Mouse (Mus musculus) erythroblast, adult 5-6 weeks (primary cell): ENCODE measurements around the gene Klhl6. TPM values are rescaled to one million over a fixed set of nuclear protein-coding genes. Genes with fewer than 3 reads are reported as not detected.

Experiments
- total RNA-seq, 2 experiments: library from RNA; stranded (forward) in 1 of 2; stranded (reverse) in 1 of 2; fragments of 150-400 nt in 1 of 2; fragments of 200-764, 138-1000 nt in 1 of 2; gene quantifications; 2 replicates each; pipeline versions ENCODE4 v1.2.3 to v1.2.4; 2015 to 2017; ENCODE audit warnings: low replicate concordance in 2 of 2

Klhl6 gene
- total RNA-seq, 2 experiments from 2014 or later: 9.8 to 15.8 TPM

Other genes starting within 250 kb of the Klhl6 start
- gene B3gnt5, start 222.8 kb downstream of the Klhl6 start, total RNA-seq (2015; ENCODE audit: low replicate concordance): 0.38 and 1.3 TPM in 2 replicates
- gene B3gnt5, start 222.8 kb downstream of the Klhl6 start, total RNA-seq (2017; ENCODE audit: low replicate concordance): 1.1 and 3.1 TPM in 2 replicates
- 52.1 and 62.5 TPM in 2 replicates for gene Klhl24, start 114.5 kb upstream of the Klhl6 start, total RNA-seq (2015; ENCODE audit: low replicate concordance)
- gene Klhl24, start 114.5 kb upstream of the Klhl6 start, total RNA-seq (2017; ENCODE audit: low replicate concordance): 39.6 and 44.5 TPM in 2 replicates
- gene Yeats2, start 158.0 kb upstream of the Klhl6 start, total RNA-seq (2015; ENCODE audit: low replicate concordance): 4.4 and 16.5 TPM in 2 replicates
- 5.9 and 12.8 TPM in 2 replicates for gene Yeats2, start 158.0 kb upstream of the Klhl6 start, total RNA-seq (2017; ENCODE audit: low replicate concordance)